Mouse (Mus musculus): ENCODE data around the gene Igsf21. TPM values are rescaled to one million over a fixed set of nuclear protein-coding genes. Genes with fewer than 3 reads are reported as not detected.

The Igsf21 gene
- polyA plus RNA-seq, 1 experiment from 2014 or later, result 64.4 TPM

- WGBS, result 31% methylated on average over 22 of the region's 22 CpGs
- H3K4me2 ChIP-seq (replicated peaks), result no peak overlapping the region
- H3K4me1 ChIP-seq (replicated peaks; ENCODE audit: control insufficient read depth, insufficient read depth, low read length), result peaks cover 34% of the 10 kb centered on the region
- H3K4me3 ChIP-seq (replicated peaks; ENCODE audit: low read length), result no peak overlapping the region
- H3K9ac ChIP-seq, result peak overlapping the region; percentile 12; the same call in 1 of the 2 replicates
- H3K27me3 ChIP-seq (ENCODE audit: control insufficient read depth, insufficient read depth, low read length), result no peaks in the 10 kb centered on the region
- ATAC-seq (ENCODE audit: low FRiP score) (no peak), DNase-seq (ENCODE audit: low spot score) (no peak)
- H3K9me3 ChIP-seq (ENCODE audit: control insufficient read depth, low read length), result no peaks in the 10 kb centered on the region
- no peak overlapping the region for H3K27ac ChIP-seq
- no peaks in the 10 kb centered on the region for H3K36me3 ChIP-seq (replicated peaks; ENCODE audit: control insufficient read depth, insufficient read depth)
Measured at GRCm38 (mm10) chr4:140220326-140221093, 26.1 kb downstream of the Igsf21 start.

DNA sequence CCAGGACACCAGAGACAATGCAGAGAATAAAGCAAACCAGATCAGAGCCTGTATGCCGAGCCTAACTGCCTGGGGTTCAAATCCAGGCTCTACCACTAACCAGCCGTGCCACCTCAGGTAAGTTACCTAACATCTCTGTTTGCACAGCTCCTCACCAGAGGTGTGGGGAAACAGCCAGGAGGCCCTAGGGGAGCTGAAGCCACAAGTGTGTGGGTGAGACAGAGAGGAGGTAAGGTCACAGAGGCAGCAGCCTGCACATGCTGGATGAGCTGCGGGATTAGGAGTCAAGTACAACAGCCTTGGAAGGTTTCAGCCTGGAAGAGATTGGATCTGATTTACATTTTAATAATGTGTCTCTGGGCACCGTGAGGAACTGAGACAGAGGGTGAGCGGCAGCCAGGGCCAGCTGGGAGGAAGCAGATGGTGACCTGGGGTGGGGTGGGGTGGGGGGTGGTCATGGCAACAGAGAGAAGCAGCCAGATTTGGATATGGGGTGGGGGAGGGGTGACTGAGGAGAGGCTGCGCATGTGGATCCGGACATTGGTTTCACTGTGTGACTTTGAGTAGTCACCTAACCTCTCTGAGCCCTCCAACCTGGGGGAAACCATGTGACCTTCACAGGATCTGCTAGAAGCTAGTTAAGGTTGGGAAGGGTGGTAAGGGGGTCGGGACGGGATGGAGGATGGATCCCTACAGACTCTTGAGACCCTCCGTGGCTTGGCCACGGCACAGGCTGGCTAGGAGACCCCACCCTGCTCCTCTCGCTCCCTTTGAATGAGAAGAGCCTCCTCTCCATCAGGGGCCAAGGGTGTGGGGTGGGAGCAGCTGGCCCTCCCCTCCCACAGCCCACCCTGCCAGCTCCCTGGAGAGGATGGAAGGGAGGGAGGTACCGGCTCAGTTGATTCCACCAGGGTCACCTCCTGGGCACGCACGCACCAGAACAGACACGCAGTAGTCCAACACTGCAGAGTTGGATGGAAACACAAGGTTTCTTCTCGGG, 27.4 kb downstream of the Igsf21 start:
- Histone ChIP-seq H3K4me3 (replicated peaks; ENCODE audit: low read length) (no peak overlapping the region), H3K27me3 (ENCODE audit: control insufficient read depth, insufficient read depth, low read length) (no peaks in the 10 kb centered on the region), H3K36me3 (replicated peaks; ENCODE audit: control insufficient read depth, insufficient read depth) (no peaks in the 10 kb centered on the region), H3K9ac (no peak overlapping the region), H3K4me2 (replicated peaks) (no peak overlapping the region), H3K9me3 (ENCODE audit: control insufficient read depth, low read length) (no peaks in the 10 kb centered on the region), H3K27ac (peak overlapping the region; percentile 56), H3K4me1 (replicated peaks; ENCODE audit: control insufficient read depth, insufficient read depth, low read length) (peaks cover 34% of the 10 kb centered on the region)
- ATAC-seq (ENCODE audit: low FRiP score) (peak; percentile 63; the same call in 1 of the 2 replicates), DNase-seq (ENCODE audit: low spot score) (no peak)
- 30% methylated on average over 17 of the region's 17 CpGs for WGBS

GRCm38 (mm10) chr4:140218384-140218783, 28.2 kb downstream of the Igsf21 start:
- Histone ChIP-seq H3K27me3 (ENCODE audit: control insufficient read depth, insufficient read depth, low read length) (no peaks in the 10 kb centered on the region), H3K27ac (peak overlapping the region; percentile 56), H3K9me3 (ENCODE audit: control insufficient read depth, low read length) (no peaks in the 10 kb centered on the region), H3K36me3 (replicated peaks; ENCODE audit: control insufficient read depth, insufficient read depth) (no peaks in the 10 kb centered on the region), H3K4me2 (replicated peaks) (no peak overlapping the region), H3K4me1 (replicated peaks; ENCODE audit: control insufficient read depth, insufficient read depth, low read length) (peaks cover 34% of the 10 kb centered on the region), H3K9ac (no peak overlapping the region), H3K4me3 (replicated peaks; ENCODE audit: low read length) (no peak overlapping the region)
- ATAC-seq (ENCODE audit: low FRiP score) (peak; percentile 39; the same call in 1 of the 2 replicates), DNase-seq (ENCODE audit: low spot score) (no peak)
- WGBS, result 39% methylated on average over 5 of the region's 5 CpGs

GRCm38 (mm10) chr4:140217934-140218333, 28.6 kb downstream of the Igsf21 start:
- H3K9ac ChIP-seq, result no peak overlapping the region
- no peak for DNase-seq (ENCODE audit: low spot score)
- no peaks in the 10 kb centered on the region for H3K27me3 ChIP-seq (ENCODE audit: control insufficient read depth, insufficient read depth, low read length)
- H3K4me1 ChIP-seq (replicated peaks; ENCODE audit: control insufficient read depth, insufficient read depth, low read length), result peaks cover 34% of the 10 kb centered on the region
- no peak overlapping the region for H3K4me2 ChIP-seq (replicated peaks)
- H3K36me3 ChIP-seq (replicated peaks; ENCODE audit: control insufficient read depth, insufficient read depth), result no peaks in the 10 kb centered on the region
- no peaks in the 10 kb centered on the region for H3K9me3 ChIP-seq (ENCODE audit: control insufficient read depth, low read length)
- 34% methylated on average over 8 of the region's 8 CpGs for WGBS
- peak overlapping the region; percentile 56; the same call in 1 of the 2 replicates for H3K27ac ChIP-seq
- H3K4me3 ChIP-seq (replicated peaks; ENCODE audit: low read length), result no peak overlapping the region
- ATAC-seq (ENCODE audit: low FRiP score), result no peak

DNA sequence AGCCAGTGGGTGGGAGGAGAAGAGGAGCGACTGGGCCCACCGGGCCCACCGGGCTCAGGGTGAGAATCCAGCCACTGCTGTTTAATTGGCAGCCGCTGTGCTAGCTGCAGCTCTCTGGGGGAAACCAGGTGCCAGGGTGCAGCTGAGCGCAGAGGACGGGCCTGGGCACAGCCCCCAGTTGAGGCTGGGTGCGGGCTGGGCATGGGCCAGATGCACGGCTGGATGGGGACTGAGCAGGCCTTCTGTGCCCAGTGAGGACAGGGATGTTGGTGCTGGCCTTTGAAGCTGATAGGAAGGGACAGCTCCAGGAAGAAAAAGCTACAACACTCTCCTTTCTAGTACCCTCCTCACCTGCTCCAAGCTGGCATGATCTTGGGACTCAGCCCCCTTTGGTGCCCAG, 30.5 kb downstream of the Igsf21 start:
- no peak overlapping the region for H3K9ac ChIP-seq
- H3K27ac ChIP-seq, result no peak overlapping the region
- 83% methylated on average over 8 of the region's 8 CpGs for WGBS
- H3K4me3 ChIP-seq (replicated peaks; ENCODE audit: low read length), result no peak overlapping the region
- H3K4me1 ChIP-seq (replicated peaks; ENCODE audit: control insufficient read depth, insufficient read depth, low read length), result peaks cover 32% of the 10 kb centered on the region
- DNase-seq (ENCODE audit: low spot score) (no peak), ATAC-seq (ENCODE audit: low FRiP score) (no peak)
- H3K4me2 ChIP-seq (replicated peaks), result no peak overlapping the region
- no peaks in the 10 kb centered on the region for H3K9me3 ChIP-seq (ENCODE audit: control insufficient read depth, low read length)
- no peaks in the 10 kb centered on the region for H3K36me3 ChIP-seq (replicated peaks; ENCODE audit: control insufficient read depth, insufficient read depth)
- H3K27me3 ChIP-seq (ENCODE audit: control insufficient read depth, insufficient read depth, low read length), result no peaks in the 10 kb centered on the region

DNA sequence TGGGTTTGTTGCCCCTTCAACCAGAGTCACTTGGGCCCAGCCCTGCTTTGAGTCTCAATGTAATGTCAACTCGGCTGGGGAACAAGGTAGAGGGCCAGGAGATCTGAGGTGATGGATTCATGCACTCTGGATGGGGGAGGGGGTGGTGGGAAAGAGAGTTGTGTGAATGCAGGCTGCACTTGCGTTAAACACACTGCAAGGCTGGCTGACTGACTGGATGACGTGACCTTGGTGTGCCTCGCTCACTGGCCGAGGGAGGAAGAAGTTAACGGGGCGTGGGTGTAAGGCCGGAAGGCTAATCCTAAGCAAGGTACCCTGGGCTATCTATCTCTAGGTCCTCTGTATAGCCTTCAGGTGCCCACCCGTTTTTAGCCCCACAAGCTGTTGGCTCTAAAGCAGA, 31.4 kb downstream of the Igsf21 start:
- DNase-seq (ENCODE audit: low spot score) (no peak), ATAC-seq (ENCODE audit: low FRiP score) (no peak)
- Histone ChIP-seq H3K36me3 (replicated peaks; ENCODE audit: control insufficient read depth, insufficient read depth) (no peaks in the 10 kb centered on the region), H3K27me3 (ENCODE audit: control insufficient read depth, insufficient read depth, low read length) (no peaks in the 10 kb centered on the region), H3K27ac (no peak overlapping the region), H3K9me3 (ENCODE audit: control insufficient read depth, low read length) (no peaks in the 10 kb centered on the region), H3K4me1 (replicated peaks; ENCODE audit: control insufficient read depth, insufficient read depth, low read length) (peaks cover 26% of the 10 kb centered on the region), H3K4me3 (replicated peaks; ENCODE audit: low read length) (no peak overlapping the region), H3K4me2 (replicated peaks) (no peak overlapping the region), H3K9ac (no peak overlapping the region)
- 69% methylated on average over 9 of the region's 9 CpGs for WGBS

GRCm38 (mm10) chr4:140214406-140214805, 32.2 kb downstream of the Igsf21 start:
- H3K9ac ChIP-seq, result no peak overlapping the region

GRCm38 (mm10) chr4:140210129-140210890, 36.3 kb downstream of the Igsf21 start:
- Histone ChIP-seq H3K27ac (no peak overlapping the region), H3K9me3 (ENCODE audit: control insufficient read depth, low read length) (no peaks in the 10 kb centered on the region), H3K4me1 (replicated peaks; ENCODE audit: control insufficient read depth, insufficient read depth, low read length) (peaks cover 16% of the 10 kb centered on the region), H3K4me2 (replicated peaks) (no peak overlapping the region), H3K27me3 (ENCODE audit: control insufficient read depth, insufficient read depth, low read length) (no peaks in the 10 kb centered on the region), H3K4me3 (replicated peaks; ENCODE audit: low read length) (no peak overlapping the region), H3K9ac (no peak overlapping the region), H3K36me3 (replicated peaks; ENCODE audit: control insufficient read depth, insufficient read depth) (no peaks in the 10 kb centered on the region)
- WGBS, result 36% methylated on average over 11 of the region's 11 CpGs
- ATAC-seq (ENCODE audit: low FRiP score) (no peak), DNase-seq (ENCODE audit: low spot score) (no peak)

More at GRCm38 (mm10) chr4:140214406-140214805, 32.2 kb downstream of the Igsf21 start:
- WGBS, result 46% methylated on average over 14 of the region's 14 CpGs
- no peak overlapping the region for H3K4me2 ChIP-seq (replicated peaks)
- H3K9me3 ChIP-seq (ENCODE audit: control insufficient read depth, low read length), result no peaks in the 10 kb centered on the region
- no peak overlapping the region for H3K4me3 ChIP-seq (replicated peaks; ENCODE audit: low read length)
- no peak overlapping the region for H3K27ac ChIP-seq
- H3K27me3 ChIP-seq (ENCODE audit: control insufficient read depth, insufficient read depth, low read length), result no peaks in the 10 kb centered on the region
- peaks cover 23% of the 10 kb centered on the region for H3K4me1 ChIP-seq (replicated peaks; ENCODE audit: control insufficient read depth, insufficient read depth, low read length)
- H3K36me3 ChIP-seq (replicated peaks; ENCODE audit: control insufficient read depth, insufficient read depth), result no peaks in the 10 kb centered on the region
- ATAC-seq (ENCODE audit: low FRiP score) (no peak), DNase-seq (ENCODE audit: low spot score) (no peak)
